Mouse (Mus musculus) hindbrain, embryonic 16.5 days (tissue): ENCODE results near the gene Por. TPM values are rescaled to one million over a fixed set of nuclear protein-coding genes. Genes with fewer than 3 reads are reported as not detected.

Experiments
- ATAC-seq: fragments of 200-750 bp; cut with Nextera tagmentation; 2 replicates; pipeline ENCODE4 v1.8.0; 2017; ENCODE audit warnings: moderate TSS enrichment, moderate library complexity
- H3K27ac ChIP-seq: fragments of 300-500 bp; sonication (generic); 2 replicates; pipeline ENCODE4 v1.5.1; 2014; ENCODE audit warnings: low read depth, mild to moderate bottlenecking, control low read depth, low read length, moderate library complexity
- H3K27me3 ChIP-seq: fragments of 300-500 bp; sonication (generic); replicated peaks from 2 replicates; pipeline ENCODE4 v1.6.1; 2014; ENCODE audit warnings: low read length; ENCODE audit not compliant: control insufficient read depth, insufficient read depth
- H3K36me3 ChIP-seq: fragments of 300-500 bp; sonication (generic); 2 replicates; pipeline ENCODE4 v1.6.1; 2014; ENCODE audit warnings: mild to moderate bottlenecking, low read length, moderate library complexity, mixed read lengths; ENCODE audit not compliant: control insufficient read depth, insufficient read depth
- H3K4me1 ChIP-seq: fragments of 300-500 bp; sonication (generic); 2 replicates; pipeline ENCODE4 v1.6.1; 2014; ENCODE audit warnings: low read depth, low read length; ENCODE audit not compliant: control insufficient read depth, insufficient read depth
- H3K4me2 ChIP-seq: fragments of 300-500 bp; sonication (generic); 2 replicates; pipeline ENCODE4 v1.6.1; 2014; ENCODE audit warnings: mild to moderate bottlenecking, low read length, control low read depth, moderate library complexity
- H3K4me3 ChIP-seq: fragments of 300-500 bp; sonication (generic); 2 replicates; pipeline ENCODE4 v1.5.1; 2014; ENCODE audit warnings: mild to moderate bottlenecking, low read length, control low read depth, moderate library complexity
- H3K9ac ChIP-seq: fragments of 300-500 bp; sonication (generic); 2 replicates; pipeline ENCODE4 v1.6.1; 2014; ENCODE audit warnings: low read depth, mild to moderate bottlenecking, control low read depth, low read length, moderate library complexity
- H3K9me3 ChIP-seq: fragments of 300-500 bp; sonication (generic); 2 replicates; pipeline ENCODE4 v1.6.1; 2014; ENCODE audit warnings: mild to moderate bottlenecking, low read length, moderate library complexity; ENCODE audit not compliant: control insufficient read depth
- WGBS: fragments of 180-500 bp; shearing (Covaris S2); extraction: QIAGEN DNeasy Blood & Tissue Kit; methylation state at CpG from one replicate; pipeline ENCODE4 v1.1.7; 2014; 5-methylcytosine and 5-hydroxymethylcytosine counted together
- polyA plus RNA-seq: library from polyadenylated mRNA; unstranded; fragments of >200 nt; fragmentation: Nextera tagmentation; extraction: Ambion mirVana; gene quantifications from 2 replicates; pipeline ENCODE4 v1.2.1, GENCODE M21; 2015

Gene Por
- polyA plus RNA-seq, 1 experiment from 2014 or later = 101 TPM

- Histone ChIP-seq H3K9me3 (no peaks in the 10 kb centered on the region), H3K4me3 (no peak overlapping the region), H3K27ac (no peak overlapping the region), H3K4me2 (no peak overlapping the region), H3K27me3 (no peaks in the 10 kb centered on the region), H3K4me1 (no peaks in the 10 kb centered on the region), H3K36me3 (peaks cover 9% of the 10 kb centered on the region; the same call in 1 of the 2 replicates), H3K9ac (no peak overlapping the region)
- ATAC-seq = no peak
- WGBS = 88% methylated on average over 6 of the region's 6 CpGs
Observed at GRCm38 (mm10) chr5:135702190-135702589, 32.4 kb downstream of the Por start.

DNA sequence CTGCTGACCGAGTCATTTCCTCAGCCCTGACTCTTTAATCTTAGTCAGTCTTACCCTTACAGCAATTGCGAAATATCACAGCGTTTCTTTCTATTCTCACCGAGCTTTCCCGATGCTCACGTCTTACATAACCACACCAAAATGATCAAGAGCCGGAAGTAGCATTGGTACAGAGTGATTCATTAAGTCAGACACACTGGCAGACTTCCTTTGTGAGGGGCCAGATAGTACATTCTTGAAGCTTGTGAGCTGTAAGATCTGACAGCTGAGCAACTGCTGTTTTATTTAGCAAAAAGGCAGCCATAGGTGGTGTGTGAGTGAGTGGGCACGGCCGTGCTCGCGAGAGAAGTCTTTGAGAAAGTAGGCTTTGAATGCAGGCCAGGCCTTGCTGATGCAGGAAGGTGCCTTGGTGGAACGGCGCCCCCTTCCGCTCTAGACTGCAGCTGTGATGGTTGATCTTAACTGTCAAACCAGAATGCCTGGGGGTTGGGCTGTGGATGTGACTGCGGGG, 32.9 kb downstream of the Por start:
- Histone ChIP-seq H3K27ac (no peak overlapping the region), H3K4me2 (no peak overlapping the region), H3K4me3 (no peak overlapping the region), H3K27me3 (no peaks in the 10 kb centered on the region), H3K4me1 (no peaks in the 10 kb centered on the region), H3K9me3 (no peaks in the 10 kb centered on the region), H3K9ac (no peak overlapping the region), H3K36me3 (peaks cover 10% of the 10 kb centered on the region; the same call in 1 of the 2 replicates)
- no peak for ATAC-seq
- 74% methylated on average over 15 of the region's 15 CpGs for WGBS

DNA sequence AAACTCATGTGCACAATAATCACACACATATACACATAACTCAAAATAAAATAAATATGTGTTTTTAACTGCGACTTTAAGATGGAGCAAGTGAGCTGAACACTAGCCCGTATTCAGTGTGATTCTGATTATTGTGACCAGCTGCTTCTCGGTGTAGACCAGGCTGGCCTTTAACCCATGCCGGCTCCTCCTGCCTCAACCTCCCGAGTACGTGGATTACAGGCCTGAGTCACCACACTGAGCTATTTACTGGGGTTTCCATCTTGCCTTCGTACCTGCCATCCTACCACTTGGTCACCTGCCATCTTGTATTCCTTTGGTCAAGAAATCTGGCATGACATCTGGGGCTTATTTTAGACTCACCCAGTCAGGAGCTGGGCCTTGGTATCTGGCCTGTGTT, 33.6 kb downstream of the Por start:
- peaks cover 10% of the 10 kb centered on the region; the same call in 1 of the 2 replicates for H3K36me3 ChIP-seq
- H3K4me2 ChIP-seq = no peak overlapping the region
- WGBS = 95% methylated on average over 7 of the region's 7 CpGs
- no peak overlapping the region for H3K9ac ChIP-seq
- no peaks in the 10 kb centered on the region for H3K9me3 ChIP-seq
- H3K27me3 ChIP-seq = no peaks in the 10 kb centered on the region
- H3K4me3 ChIP-seq = no peak overlapping the region
- H3K4me1 ChIP-seq = no peaks in the 10 kb centered on the region
- no peak overlapping the region for H3K27ac ChIP-seq
- ATAC-seq = no peak

- Histone ChIP-seq H3K27me3 (no peaks in the 10 kb centered on the region), H3K36me3 (peaks cover 7% of the 10 kb centered on the region; the same call in 1 of the 2 replicates), H3K9ac (no peak overlapping the region), H3K4me1 (no peaks in the 10 kb centered on the region), H3K4me2 (no peak overlapping the region), H3K27ac (no peak overlapping the region), H3K9me3 (no peaks in the 10 kb centered on the region), H3K4me3 (no peak overlapping the region)
- WGBS = 93% methylated on average over 4 of the region's 4 CpGs
- ATAC-seq = no peak
Observed at GRCm38 (mm10) chr5:135705383-135705782, 35.5 kb downstream of the Por start.

DNA sequence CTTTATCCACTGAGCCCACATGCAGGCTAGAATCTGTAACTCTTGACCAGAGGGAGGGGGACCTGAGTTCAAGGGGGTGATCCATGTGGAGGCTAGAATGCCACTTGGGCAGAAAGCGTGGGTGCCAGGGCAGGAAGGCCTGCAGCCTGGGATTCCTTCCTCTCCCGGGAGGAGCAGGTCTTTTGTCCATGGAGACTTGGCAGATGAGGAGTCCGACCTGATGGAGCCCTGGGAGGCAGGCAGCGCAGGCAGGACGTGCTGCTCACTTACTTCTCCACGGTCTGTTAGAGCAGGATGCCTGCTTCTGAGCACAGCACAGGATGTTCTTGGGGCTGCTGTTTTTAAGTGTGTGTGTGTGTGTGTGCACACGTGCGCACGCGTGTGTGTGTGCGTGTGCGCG, 37.2 kb downstream of the Por start:
- H3K9me3 ChIP-seq = no peaks in the 10 kb centered on the region
- no peak overlapping the region for H3K4me3 ChIP-seq
- 91% methylated on average over 13 of the region's 13 CpGs for WGBS
- H3K27me3 ChIP-seq = no peaks in the 10 kb centered on the region
- no peak overlapping the region for H3K9ac ChIP-seq
- no peak overlapping the region for H3K27ac ChIP-seq
- no peaks in the 10 kb centered on the region for H3K4me1 ChIP-seq
- H3K36me3 ChIP-seq = peaks cover 5% of the 10 kb centered on the region; the same call in 1 of the 2 replicates
- no peak overlapping the region for H3K4me2 ChIP-seq
- ATAC-seq = no peak

- Histone ChIP-seq H3K36me3 (peaks cover 5% of the 10 kb centered on the region; the same call in 1 of the 2 replicates), H3K4me2 (no peak overlapping the region), H3K27me3 (no peaks in the 10 kb centered on the region), H3K9ac (no peak overlapping the region), H3K9me3 (no peaks in the 10 kb centered on the region), H3K4me3 (no peak overlapping the region), H3K4me1 (no peaks in the 10 kb centered on the region), H3K27ac (no peak overlapping the region)
- no peak for ATAC-seq
- 63% methylated on average over 1 of the region's 1 CpGs for WGBS
Observed at GRCm38 (mm10) chr5:135707855-135708254, 38.0 kb downstream of the Por start.

- Histone ChIP-seq H3K4me2 (no peak overlapping the region), H3K4me1 (peaks cover 3% of the 10 kb centered on the region; the same call in 1 of the 2 replicates), H3K27me3 (no peaks in the 10 kb centered on the region), H3K9me3 (no peaks in the 10 kb centered on the region), H3K27ac (no peak overlapping the region), H3K36me3 (peaks cover 5% of the 10 kb centered on the region; the same call in 1 of the 2 replicates), H3K4me3 (no peak overlapping the region), H3K9ac (no peak overlapping the region)
- no peak for ATAC-seq
- WGBS = 97% methylated on average over 5 of the region's 5 CpGs
Observed at GRCm38 (mm10) chr5:135709716-135710115, 39.9 kb downstream of the Por start.

DNA sequence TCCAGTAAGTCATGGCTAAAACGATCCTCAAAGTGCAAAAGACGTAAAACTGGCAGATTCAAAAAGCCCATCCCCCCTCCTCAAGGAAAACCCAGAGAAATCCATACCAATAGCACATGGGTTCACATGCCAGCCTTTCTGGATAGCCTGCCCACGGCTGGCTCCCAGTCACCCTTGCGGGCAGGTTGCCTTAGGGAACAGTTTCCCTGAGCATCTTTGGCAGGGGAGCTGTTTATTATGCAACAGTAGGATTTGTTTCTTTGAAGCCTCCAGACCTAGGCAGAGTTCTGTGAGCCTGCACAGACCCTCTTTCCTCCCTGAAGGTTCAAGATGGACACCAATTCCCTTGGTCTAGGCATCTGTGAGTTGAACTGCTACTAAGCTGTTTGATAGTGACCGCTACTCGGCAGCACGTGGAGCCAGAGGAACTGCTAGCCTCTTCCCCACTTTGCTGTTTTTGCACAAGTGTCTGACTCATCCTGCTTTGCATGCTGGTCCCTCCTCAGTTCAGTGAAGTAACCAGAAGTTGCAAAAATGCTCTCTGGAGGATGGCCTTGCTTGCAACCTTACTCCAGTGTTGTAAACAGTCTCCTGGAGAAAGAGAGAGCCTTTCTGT, 40.9 kb downstream of the Por start:
- no peaks in the 10 kb centered on the region for H3K27me3 ChIP-seq
- H3K36me3 ChIP-seq = peaks cover 5% of the 10 kb centered on the region; the same call in 1 of the 2 replicates
- H3K9ac ChIP-seq = no peak overlapping the region
- no peaks in the 10 kb centered on the region for H3K9me3 ChIP-seq
- H3K4me1 ChIP-seq = peaks cover 3% of the 10 kb centered on the region; the same call in 1 of the 2 replicates
- no peak overlapping the region for H3K27ac ChIP-seq
- ATAC-seq = no peak
- H3K4me3 ChIP-seq = no peak overlapping the region
- 91% methylated on average over 7 of the region's 7 CpGs for WGBS
- H3K4me2 ChIP-seq = no peak overlapping the region

DNA sequence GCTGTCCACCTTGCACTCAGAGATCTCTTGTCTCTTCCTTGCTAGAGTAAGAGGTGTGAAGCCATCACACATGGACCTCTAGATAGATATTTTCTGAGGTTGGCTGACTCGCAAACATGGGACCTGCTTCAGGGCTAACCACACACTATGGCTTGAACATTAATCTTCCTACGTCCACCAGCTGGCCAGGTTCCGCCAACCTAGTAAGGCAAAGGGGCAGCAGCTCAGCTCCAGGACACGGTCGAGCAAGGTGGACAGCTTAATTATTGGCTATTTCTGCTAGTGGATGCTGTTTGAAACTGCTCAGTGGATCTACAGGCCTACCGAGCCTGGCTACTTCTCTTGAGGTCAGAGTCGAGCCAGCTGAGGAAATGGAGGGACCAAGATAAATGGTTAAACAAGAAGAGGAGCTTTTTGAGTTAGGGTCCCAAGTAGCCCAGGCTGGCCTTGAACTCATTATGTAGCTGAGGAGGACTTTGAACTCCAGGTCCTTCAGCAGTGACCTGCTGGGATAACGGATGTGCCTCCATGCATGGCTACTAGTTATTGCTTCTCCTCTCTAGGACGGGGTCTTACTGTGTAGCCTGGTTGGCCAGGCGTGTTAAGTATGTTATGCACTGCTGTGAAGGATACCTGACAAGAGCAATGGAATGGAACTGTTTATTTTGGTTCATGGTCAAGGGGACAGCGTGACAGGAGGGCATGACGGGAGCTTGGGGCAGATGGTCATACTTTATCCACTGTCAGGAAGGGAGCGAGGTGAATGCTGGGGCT, 41.9 kb downstream of the Por start:
- Histone ChIP-seq H3K27ac (no peak overlapping the region), H3K27me3 (no peaks in the 10 kb centered on the region), H3K4me1 (peaks cover 3% of the 10 kb centered on the region; the same call in 1 of the 2 replicates), H3K4me2 (no peak overlapping the region), H3K36me3 (peaks cover 12% of the 10 kb centered on the region), H3K9me3 (no peaks in the 10 kb centered on the region), H3K9ac (no peak overlapping the region), H3K4me3 (no peak overlapping the region)
- 92% methylated on average over 13 of the region's 13 CpGs for WGBS
- ATAC-seq = no peak
